Mouse (Mus musculus): Measurements from ENCODE around the gene Acat1.
A peak's percentile ranks its signal among the peaks of the same experiment; 100 is the strongest.

GRCm38 (mm10) chr9:53536558-53537320 lies 73.4 kb downstream of the Acat1 start, which contains the start of the genes Atm and Npat:
- TF ChIP-seq POLR2A (IDR thresholded peaks at IDR 0.05; ENCODE audit: borderline replicate concordance, extremely low read depth, insufficient read depth, insufficient read length, poor library complexity, severe bottlenecking) (peak; percentile 84; the same call in 1 of the 2 replicates), CTCF (IDR thresholded peaks at IDR 0.05; ENCODE audit: borderline replicate concordance, extremely low read depth, insufficient read depth, insufficient read length) (peak; percentile 34; the same call in 1 of the 2 replicates)
